Mouse (Mus musculus) hindbrain, postnatal 0 days (tissue): ENCODE results near the gene Vps37d. TPM values are rescaled to one million over a fixed set of nuclear protein-coding genes. Genes with fewer than 3 reads are reported as not detected.

ENCODE experiments used
- ATAC-seq: fragments of 200-750 bp; cut with Nextera tagmentation; 2 replicates; pipeline ENCODE4 v1.8.0; 2017; ENCODE audit warnings: mild to moderate bottlenecking, moderate TSS enrichment, moderate library complexity
- DNase-seq: peaks from one replicate; pipeline ENCODE4 v3.0.0-alpha.2; 2015; ENCODE audit warnings: low spot score
- H3K27ac ChIP-seq: fragments of 300-500 bp; sonication (generic); 2 replicates; pipeline ENCODE4 v1.5.1; 2014; ENCODE audit warnings: mild to moderate bottlenecking
- H3K27me3 ChIP-seq: fragments of 300-500 bp; sonication (generic); 2 replicates; pipeline ENCODE4 v1.6.1; 2014; ENCODE audit warnings: low read length, mixed read lengths; ENCODE audit not compliant: insufficient read depth
- H3K36me3 ChIP-seq: fragments of 300-500 bp; sonication (generic); 2 replicates; pipeline ENCODE4 v1.6.1; 2014; ENCODE audit warnings: low read length, mixed read lengths; ENCODE audit not compliant: insufficient read depth
- H3K4me1 ChIP-seq: fragments of 300-500 bp; sonication (generic); 2 replicates; pipeline ENCODE4 v1.6.1; 2014; ENCODE audit warnings: antibody characterized with exemption, low read length, mixed read lengths; ENCODE audit not compliant: insufficient read depth
- H3K4me2 ChIP-seq: fragments of 300-500 bp; sonication (generic); 2 replicates; pipeline ENCODE4 v1.6.1; 2014; ENCODE audit warnings: low read depth, mild to moderate bottlenecking, low read length, moderate library complexity, mixed read lengths
- H3K4me3 ChIP-seq: fragments of 300-500 bp; sonication (generic); 2 replicates; pipeline ENCODE4 v1.5.1; 2014; ENCODE audit warnings: low read length
- H3K9ac ChIP-seq: fragments of 300-500 bp; sonication (generic); replicated peaks from 2 replicates; pipeline ENCODE4 v1.6.1; 2014; ENCODE audit warnings: mild to moderate bottlenecking, low read length, moderate library complexity, mixed read lengths
- H3K9me3 ChIP-seq: fragments of 300-500 bp; sonication (generic); 2 replicates; pipeline ENCODE4 v1.6.1; 2016; ENCODE audit warnings: low read length, mixed read lengths
- CTCF ChIP-seq: IDR thresholded peaks from 2 replicates; pipeline ENCODE4 v1.5.1; 2016; ENCODE audit warnings: antibody characterized with exemption, control low read depth, low read depth
- WGBS: fragments of 180-500 bp; shearing (Covaris S2); extraction: QIAGEN DNeasy Blood & Tissue Kit; methylation state at CpG from one replicate; pipeline ENCODE4 v1.1.7; 2014; 5-methylcytosine and 5-hydroxymethylcytosine counted together
- polyA plus RNA-seq: library from polyadenylated mRNA; unstranded; fragments of >200 nt; fragmentation: Nextera tagmentation; extraction: Ambion mirVana; gene quantifications from 2 replicates; pipeline ENCODE4 v1.2.1, GENCODE M21; 2015
- total RNA-seq: library from RNA; depleted of rRNA; stranded (reverse); fragments of >200 nt; gene quantifications from 2 replicates; pipeline ENCODE4 v1.2.3, GENCODE M21; 2014

The Vps37d gene
- total and polyA plus RNA-seq, 2 experiments from 2014 or later, result 30.0 to 97.1 TPM

GRCm38 (mm10) chr5:135100981-135101380, 22.9 kb upstream of the Vps37d start:
- Histone ChIP-seq H3K9ac (no peak overlapping the region), H3K9me3 (no peaks in the 10 kb centered on the region), H3K4me1 (no peaks in the 10 kb centered on the region), H3K4me3 (no peak overlapping the region), H3K27me3 (peaks cover 7% of the 10 kb centered on the region), H3K4me2 (no peak overlapping the region), H3K36me3 (no peaks in the 10 kb centered on the region), H3K27ac (no peak overlapping the region)
- 62% methylated on average over 1 of the region's 1 CpGs for WGBS
- no peak for TF ChIP-seq CTCF
- no peak for DNase-seq
- no peak for ATAC-seq

DNA sequence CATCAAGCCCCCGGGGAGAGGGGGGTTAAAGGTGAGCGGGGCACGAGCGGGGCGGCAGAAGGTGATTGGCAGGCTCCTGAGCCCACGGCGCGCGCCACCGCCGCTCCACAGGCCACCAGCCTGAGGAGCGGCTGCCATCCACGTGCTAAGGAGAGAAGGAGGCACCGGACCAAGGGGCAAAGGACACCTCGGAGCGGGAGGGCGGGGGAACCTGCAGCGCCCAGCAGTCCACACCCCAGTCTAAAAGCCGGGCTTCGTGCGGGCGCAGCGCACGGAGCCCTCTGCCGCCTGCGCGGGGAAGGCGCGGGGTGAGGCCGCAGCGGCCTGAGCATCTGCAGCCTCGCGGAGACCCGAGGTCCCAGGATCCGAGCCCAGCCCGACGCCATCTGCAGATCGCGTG, 11.6 kb upstream of the Vps37d start, which contains the start of gene Mlxipl:
Mlxipl (plus strand) TSS at position 238 of the 400 bp plus-strand sequence.
- peaks cover 35% of the 10 kb centered on the region for H3K27me3 ChIP-seq
- no peak within 1 kb of the TSS for H3K4me2 ChIP-seq
- 0 out of 2 replicates have a peak within 1 kb of the TSS, but pooled peaks have one; percentile 7 for H3K4me3 ChIP-seq
- WGBS, result 4% methylated on average over 32 of the region's 39 CpGs
- no peaks in the 10 kb centered on the region for H3K9me3 ChIP-seq
- no peaks in the 10 kb centered on the region for H3K36me3 ChIP-seq
- H3K9ac ChIP-seq, result no peak within 1 kb of the TSS
- ATAC-seq (no peak), DNase-seq (no peak)
- no peak within 1 kb of the TSS for H3K27ac ChIP-seq
- H3K4me1 ChIP-seq, result no peaks in the 10 kb centered on the region
- TF ChIP-seq CTCF, result no peak

- Histone ChIP-seq H3K36me3 (no peaks in the 10 kb centered on the region), H3K4me3 (no peak overlapping the region), H3K9ac (no peak overlapping the region), H3K9me3 (no peaks in the 10 kb centered on the region), H3K4me2 (no peak overlapping the region), H3K27ac (no peak overlapping the region), H3K4me1 (no peaks in the 10 kb centered on the region), H3K27me3 (peaks cover 31% of the 10 kb centered on the region)
- ATAC-seq (no peak), DNase-seq (no peak)
- WGBS, result 71% methylated on average over 4 of the region's 4 CpGs
- no peak for TF ChIP-seq CTCF
Measured at GRCm38 (mm10) chr5:135086871-135087270, 8.8 kb upstream of the Vps37d start.

DNA sequence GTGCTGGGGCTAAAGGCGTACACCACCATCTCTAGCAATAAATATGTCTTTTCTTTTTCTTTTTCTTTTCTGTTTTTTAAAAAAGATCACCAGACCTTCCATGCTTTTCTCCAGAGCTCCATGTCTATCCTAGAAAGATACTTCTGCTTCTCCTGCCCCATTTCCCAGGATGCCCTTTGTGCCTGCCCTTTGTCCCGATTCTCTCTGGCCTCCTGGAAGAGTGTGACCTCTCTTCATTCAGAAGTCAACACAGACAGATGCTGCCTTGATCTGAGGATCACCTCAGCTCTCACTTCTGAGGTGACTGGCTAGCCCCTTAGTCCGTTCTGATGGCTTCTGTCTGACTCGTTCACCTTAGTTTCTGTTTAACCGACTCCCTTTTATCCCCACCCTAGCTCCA, 2.5 kb upstream of the Vps37d start:
- ATAC-seq (no peak), DNase-seq (no peak)
- WGBS, result 91% methylated on average over 5 of the region's 5 CpGs
- no peaks in the 10 kb centered on the region for H3K27me3 ChIP-seq
- H3K4me2 ChIP-seq, result no peak overlapping the region
- no peaks in the 10 kb centered on the region for H3K36me3 ChIP-seq
- no peak for TF ChIP-seq CTCF
- H3K27ac ChIP-seq, result no peak overlapping the region
- no peak overlapping the region for H3K4me3 ChIP-seq
- no peaks in the 10 kb centered on the region for H3K4me1 ChIP-seq
- H3K9me3 ChIP-seq, result no peaks in the 10 kb centered on the region
- H3K9ac ChIP-seq, result no peak overlapping the region

- DNase-seq (no peak), ATAC-seq (no peak)
- H3K4me1 ChIP-seq, result no peaks in the 10 kb centered on the region
- H3K4me2 ChIP-seq, result no peak overlapping the region
- no peak overlapping the region for H3K27ac ChIP-seq
- WGBS, result 92% methylated on average over 2 of the region's 2 CpGs
- H3K27me3 ChIP-seq, result no peaks in the 10 kb centered on the region
- no peak overlapping the region for H3K4me3 ChIP-seq
- peaks cover 4% of the 10 kb centered on the region for H3K36me3 ChIP-seq
- TF ChIP-seq CTCF, result no peak
- H3K9me3 ChIP-seq, result no peaks in the 10 kb centered on the region
- no peak overlapping the region for H3K9ac ChIP-seq
Measured at GRCm38 (mm10) chr5:135079578-135079977, 1.5 kb upstream of the Vps37d start.

DNA sequence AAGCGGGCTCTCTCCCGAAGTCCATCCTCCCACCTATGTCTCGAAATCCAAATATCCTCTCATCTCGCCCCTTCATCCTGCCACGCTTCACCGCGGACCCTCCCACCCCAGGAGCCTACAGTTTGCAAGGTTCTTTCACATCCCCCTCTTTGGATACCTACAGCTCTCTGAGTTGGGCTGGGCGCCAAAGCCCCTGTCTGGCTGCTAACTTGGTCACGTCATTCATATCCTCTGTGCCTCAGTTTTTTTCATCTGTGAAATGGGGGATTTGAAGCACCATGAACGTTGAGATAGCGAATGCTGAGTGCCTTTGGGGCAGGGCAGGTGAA, 380 bp upstream of the Vps37d start:
- TF ChIP-seq CTCF, result no peak
- DNase-seq, result no peak
- Histone ChIP-seq H3K4me1 (no peaks in the 10 kb centered on the region), H3K27ac (peak overlapping the region; percentile 94; the same call in 1 of the 2 replicates), H3K9me3 (no peaks in the 10 kb centered on the region), H3K9ac (peak overlapping the region; percentile 100), H3K4me2 (peak overlapping the region; percentile 71), H3K4me3 (peak overlapping the region; percentile 92), H3K36me3 (peaks cover 8% of the 10 kb centered on the region), H3K27me3 (no peaks in the 10 kb centered on the region)
- ATAC-seq, result no peak
- WGBS, result 2% methylated on average over 11 of the region's 11 CpGs

- Histone ChIP-seq H3K4me3 (peak overlapping the region; percentile 92), H3K4me2 (peak overlapping the region; percentile 71), H3K4me1 (no peaks in the 10 kb centered on the region), H3K9ac (peak overlapping the region; percentile 100), H3K9me3 (no peaks in the 10 kb centered on the region), H3K27ac (peak overlapping the region; percentile 94), H3K36me3 (peaks cover 14% of the 10 kb centered on the region), H3K27me3 (no peaks in the 10 kb centered on the region)
- WGBS, result 7% methylated on average over 14 of the region's 14 CpGs
- TF ChIP-seq CTCF, result no peak
- DNase-seq (peak; percentile 74), ATAC-seq (peak; percentile 61)
Measured at GRCm38 (mm10) chr5:135076931-135077505, 1.0 kb downstream of the Vps37d start.
